ENCODE assay signal across 7 mouse cellular contexts in genomic region chr11:109426272-109426586, GRCm38 (mm10). TPM values are rescaled to one million over a fixed set of nuclear protein-coding genes. Genes with fewer than 3 reads are reported as not detected.
A peak's percentile ranks its signal among the peaks of the same experiment; 100 is the strongest.
DNase-seq lines count a peak whose midpoint lies in the region; ATAC-seq lines count a peak whose summit lies in the region.

No protein-coding gene starts in this region.

- no peak for ATAC-seq in lung, embryonic 16.5 days (ENCODE audit: low read depth)
- ATAC-seq in forebrain, embryonic 11.5 days (replicated peaks; ENCODE audit: low FRiP score): no peak
- no peak for ATAC-seq in limb, embryonic 13.5 days (ENCODE audit: low FRiP score, low read depth)
- ATAC-seq in stomach, embryonic 14.5 days (ENCODE audit: insufficient number of reproducible peaks, insufficient read depth, low FRiP score, low read depth): no peak

- no peaks in the 10 kb centered on the region for H3K27me3 ChIP-seq in lung, embryonic 16.5 days (ENCODE audit: control insufficient read depth, insufficient read depth, low read depth, low read length)
- no peaks in the 10 kb centered on the region for H3K27me3 ChIP-seq in forebrain, embryonic 11.5 days (ENCODE audit: control insufficient read depth, insufficient read depth, low read length)
- no peaks in the 10 kb centered on the region for H3K27me3 ChIP-seq in limb, embryonic 13.5 days
- H3K27me3 ChIP-seq in stomach, embryonic 14.5 days (ENCODE audit: control insufficient read depth, insufficient read depth, low read length): no peaks in the 10 kb centered on the region

- DNase-seq in lung, adult 18-20 months: no peak
- DNase-seq in forebrain, embryonic 11.5 days (ENCODE audit: low spot score): no peak
- DNase-seq in spleen, postnatal 36 days (ENCODE audit: low spot score in 2 of 2): no peak
- no peak for DNase-seq in MN1 (ENCODE audit: low spot score)

- peaks cover 5% of the 10 kb centered on the region; the same call in 1 of the 2 replicates for H3K4me1 ChIP-seq in lung, embryonic 16.5 days (replicated peaks; ENCODE audit: control insufficient read depth, insufficient read depth, low read length)
- no peaks in the 10 kb centered on the region; the same call in 1 of the 2 replicates for H3K4me1 ChIP-seq in forebrain, embryonic 11.5 days (replicated peaks; ENCODE audit: control insufficient read depth, insufficient read depth, low read length)
- peaks cover 13% of the 10 kb centered on the region for H3K4me1 ChIP-seq in limb, embryonic 13.5 days
- peaks cover 5% of the 10 kb centered on the region for H3K4me1 ChIP-seq in stomach, embryonic 14.5 days (ENCODE audit: control insufficient read depth, insufficient read depth, low read length)

- WGBS in lung, embryonic 16.5 days: under 1% methylated on average over 11 of the region's 11 CpGs
- 0% methylated on average over 11 of the region's 11 CpGs for WGBS in forebrain, embryonic 11.5 days
- WGBS in limb, embryonic 13.5 days: 0% methylated on average over 11 of the region's 11 CpGs
- WGBS in stomach, embryonic 14.5 days: under 1% methylated on average over 11 of the region's 11 CpGs

- peak overlapping the region; percentile 67 for H3K9ac ChIP-seq in lung, embryonic 16.5 days (ENCODE audit: low read length)
- peak overlapping the region; percentile 68 for H3K9ac ChIP-seq in forebrain, embryonic 11.5 days (ENCODE audit: low read length)
- peak overlapping the region; percentile 85 for H3K9ac ChIP-seq in limb, embryonic 13.5 days
- peak overlapping the region; percentile 60 for H3K9ac ChIP-seq in stomach, embryonic 14.5 days (replicated peaks; ENCODE audit: low read depth, low read length)

- peak overlapping the region; percentile 53 for H3K4me2 ChIP-seq in lung, embryonic 16.5 days (ENCODE audit: low read depth, low read length)
- peak overlapping the region; percentile 63 for H3K4me2 ChIP-seq in forebrain, embryonic 11.5 days (ENCODE audit: low read depth, low read length, severe bottlenecking)
- peak overlapping the region; percentile 73 for H3K4me2 ChIP-seq in limb, embryonic 13.5 days (replicated peaks)
- H3K4me2 ChIP-seq in stomach, embryonic 14.5 days (replicated peaks; ENCODE audit: low read depth, low read length): peak overlapping the region; percentile 62

- peaks cover 4% of the 10 kb centered on the region; the same call in 1 of the 2 replicates for H3K9me3 ChIP-seq in lung, embryonic 16.5 days (ENCODE audit: control insufficient read depth, low read length)
- H3K9me3 ChIP-seq in forebrain, embryonic 11.5 days (ENCODE audit: control insufficient read depth, low read length): no peaks in the 10 kb centered on the region
- 0 out of 2 replicates have a peak, but pooled peaks cover 5% of the 10 kb centered on the region for H3K9me3 ChIP-seq in limb, embryonic 13.5 days
- H3K9me3 ChIP-seq in stomach, embryonic 14.5 days (ENCODE audit: control insufficient read depth, low read depth, low read length): peaks cover 4% of the 10 kb centered on the region; the same call in 1 of the 2 replicates

- peak overlapping the region; percentile 54 for H3K4me3 ChIP-seq in lung, embryonic 16.5 days (ENCODE audit: low read length)
- peak overlapping the region; percentile 52 for H3K4me3 ChIP-seq in forebrain, embryonic 11.5 days (ENCODE audit: low read depth, low read length)
- H3K4me3 ChIP-seq in limb, embryonic 13.5 days: peak overlapping the region; percentile 67
- peak overlapping the region; percentile 64 for H3K4me3 ChIP-seq in stomach, embryonic 14.5 days (ENCODE audit: low read depth, low read length)

- peaks cover 12% of the 10 kb centered on the region for H3K36me3 ChIP-seq in lung, embryonic 16.5 days (ENCODE audit: control insufficient read depth, insufficient read depth, low read length)
- no peaks in the 10 kb centered on the region; the same call in 1 of the 2 replicates for H3K36me3 ChIP-seq in forebrain, embryonic 11.5 days (ENCODE audit: control insufficient read depth, insufficient read depth, low read length)
- peaks cover 30% of the 10 kb centered on the region for H3K36me3 ChIP-seq in limb, embryonic 13.5 days
- peaks cover 12% of the 10 kb centered on the region; the same call in 1 of the 2 replicates for H3K36me3 ChIP-seq in stomach, embryonic 14.5 days (ENCODE audit: control insufficient read depth, insufficient read depth, low read length)

- H3K27ac ChIP-seq in lung, embryonic 16.5 days (ENCODE audit: low read length): peak overlapping the region; percentile 82
- H3K27ac ChIP-seq in forebrain, embryonic 11.5 days (ENCODE audit: low read depth, low read length): peak overlapping the region; percentile 70
- H3K27ac ChIP-seq in limb, embryonic 13.5 days: peak overlapping the region; percentile 77
- H3K27ac ChIP-seq in stomach, embryonic 14.5 days (ENCODE audit: low read length): peak overlapping the region; percentile 85

RNA-seq across cellular contexts. Expression of gene Amz2, which starts 0.5 kb away (rescaled TPM):
- 40.4 and 44.0 TPM in 2 replicates for polyA plus RNA-seq in lung, embryonic 16.5 days (2015; fragmentation: Nextera tagmentation; extraction: Ambion mirVana)
- polyA plus RNA-seq in forebrain, embryonic 11.5 days (2014; fragmentation: Nextera tagmentation; extraction: Ambion mirVana): 46.6 and 48.2 TPM in 2 replicates
- polyA plus RNA-seq in limb, embryonic 13.5 days (2015; fragmentation: Nextera tagmentation; extraction: Ambion mirVana): 46.9 and 48.5 TPM in 2 replicates
- polyA plus RNA-seq in stomach, embryonic 14.5 days (2014; fragmentation: Nextera tagmentation; extraction: Ambion mirVana): 42.8 and 46.6 TPM in 2 replicates

RNA-seq across cellular contexts. Expression of gene 9930022D16Rik, which starts 12.5 kb away (rescaled TPM):
- polyA plus RNA-seq in lung, embryonic 16.5 days (2015; fragmentation: Nextera tagmentation; extraction: Ambion mirVana): not detected in 2 replicates
- not detected in 2 replicates for polyA plus RNA-seq in forebrain, embryonic 11.5 days (2014; fragmentation: Nextera tagmentation; extraction: Ambion mirVana)
- polyA plus RNA-seq in limb, embryonic 13.5 days (2015; fragmentation: Nextera tagmentation; extraction: Ambion mirVana): not detected in 2 replicates
- polyA plus RNA-seq in stomach, embryonic 14.5 days (2014; fragmentation: Nextera tagmentation; extraction: Ambion mirVana): not detected in 2 replicates

RNA-seq across cellular contexts. Expression of gene Arsg, which starts 46.9 kb away (rescaled TPM):
- 4.0 and 4.7 TPM in 2 replicates for polyA plus RNA-seq in lung, embryonic 16.5 days (2015; fragmentation: Nextera tagmentation; extraction: Ambion mirVana)
- polyA plus RNA-seq in forebrain, embryonic 11.5 days (2014; fragmentation: Nextera tagmentation; extraction: Ambion mirVana): 2.7 and 3.2 TPM in 2 replicates
- polyA plus RNA-seq in limb, embryonic 13.5 days (2015; fragmentation: Nextera tagmentation; extraction: Ambion mirVana): 4.1 and 4.2 TPM in 2 replicates
- polyA plus RNA-seq in stomach, embryonic 14.5 days (2014; fragmentation: Nextera tagmentation; extraction: Ambion mirVana): 3.5 TPM in 2 replicates

RNA-seq across cellular contexts. Expression of gene Slc16a6, which starts 47.2 kb away (rescaled TPM):
- polyA plus RNA-seq in lung, embryonic 16.5 days (2015; fragmentation: Nextera tagmentation; extraction: Ambion mirVana): 3.8 and 4.0 TPM in 2 replicates
- polyA plus RNA-seq in forebrain, embryonic 11.5 days (2014; fragmentation: Nextera tagmentation; extraction: Ambion mirVana): 4.8 and 6.0 TPM in 2 replicates
- 3.7 and 3.8 TPM in 2 replicates for polyA plus RNA-seq in limb, embryonic 13.5 days (2015; fragmentation: Nextera tagmentation; extraction: Ambion mirVana)
- polyA plus RNA-seq in stomach, embryonic 14.5 days (2014; fragmentation: Nextera tagmentation; extraction: Ambion mirVana): 4.4 and 6.7 TPM in 2 replicates
